Mouse (Mus musculus) erythroblast, embryonic 14.5 days (primary cell): Measurements from ENCODE around the gene Nell1.

ENCODE experiments used
- GATA1 ChIP-seq: IDR thresholded peaks from 2 replicates; pipeline ENCODE4 v1.6.1; 2012; ENCODE audit warnings: low read length, inconsistent platforms, mixed read lengths
- TAL1 ChIP-seq: IDR thresholded peaks from 3 replicates; pipeline ENCODE4 v1.6.1; 2012; ENCODE audit warnings: low read length, inconsistent platforms, mixed read lengths

GRCm38 (mm10) chr7:50053704-50054103 is 79.0 kb downstream of the Nell1 start:
- TF ChIP-seq TAL1 (no peak), GATA1 (no peak)
